Mouse (Mus musculus) A20 (cell line): ENCODE measurements around the gene Stap2.

Source experiments
- DNase-seq: peaks from one replicate; pipeline ENCODE4 v3.0.0-alpha.2; 2011; ENCODE audit warnings: low read depth, low spot score

Stap2 gene

DNA sequence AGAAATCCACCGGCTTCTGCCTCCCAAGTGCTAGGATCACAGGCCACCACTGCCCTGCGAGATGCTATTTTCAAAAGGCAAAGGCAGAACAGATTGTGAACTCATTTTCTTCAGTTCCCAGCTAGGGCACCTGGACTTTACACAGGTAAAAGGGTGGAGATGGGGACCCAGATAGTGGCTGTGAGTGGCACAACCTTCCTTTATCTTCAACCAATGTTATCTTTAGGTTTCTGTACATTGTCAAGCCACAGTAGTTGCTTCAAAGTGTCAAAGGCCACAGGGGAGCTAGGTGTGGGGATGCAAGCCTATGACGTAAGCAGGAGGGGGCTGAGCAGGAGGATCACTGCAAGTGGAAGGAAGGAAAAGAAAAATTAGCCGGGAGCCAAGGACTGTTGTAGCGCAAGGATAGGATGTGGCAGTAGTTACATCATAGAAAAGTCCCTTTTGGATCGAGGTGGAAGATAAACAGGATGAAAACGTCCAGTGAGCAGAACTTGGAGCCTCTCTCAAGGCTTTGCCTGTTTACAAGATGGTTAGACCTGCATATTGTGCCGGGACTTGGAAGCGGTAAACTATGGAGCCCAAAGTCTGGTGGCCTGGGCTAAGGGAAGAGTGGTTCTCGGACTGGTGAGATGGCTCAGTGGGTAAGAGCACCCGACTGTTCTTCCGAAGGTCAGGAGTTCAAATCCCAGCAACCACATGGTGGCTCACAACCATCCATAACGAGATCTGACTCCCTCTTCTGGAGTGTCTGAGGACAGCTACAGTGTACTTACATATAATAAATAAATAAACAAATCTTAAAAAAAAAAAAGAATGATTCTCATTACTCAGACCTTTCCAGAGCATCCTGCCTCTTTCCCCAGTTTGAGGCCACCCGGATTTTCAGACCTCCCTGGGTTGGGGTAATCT lies 2.3 kb upstream of the Stap2 start:
- peak; percentile 58 for DNase-seq

DNA sequence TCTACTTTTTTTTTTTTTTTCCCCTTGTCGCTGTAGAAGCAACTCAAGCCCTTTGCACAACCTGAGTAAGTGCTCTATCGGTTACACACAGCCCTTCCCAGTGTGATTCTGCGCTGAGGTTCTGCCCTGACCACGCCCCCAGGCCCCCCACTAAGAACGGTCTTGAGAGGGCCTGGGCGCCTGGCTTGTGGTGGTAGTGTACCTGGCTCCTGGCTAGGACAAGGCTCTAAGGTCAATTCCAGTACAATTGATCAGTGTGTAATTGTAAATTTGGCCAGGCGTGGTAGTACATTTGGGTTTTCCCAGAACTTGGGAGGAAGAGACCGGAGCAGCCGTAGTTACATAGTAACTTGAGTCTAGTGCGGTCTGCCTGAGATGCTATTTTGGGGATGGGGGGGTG lies 1.6 kb upstream of the Stap2 start:
- DNase-seq = no peak

DNA sequence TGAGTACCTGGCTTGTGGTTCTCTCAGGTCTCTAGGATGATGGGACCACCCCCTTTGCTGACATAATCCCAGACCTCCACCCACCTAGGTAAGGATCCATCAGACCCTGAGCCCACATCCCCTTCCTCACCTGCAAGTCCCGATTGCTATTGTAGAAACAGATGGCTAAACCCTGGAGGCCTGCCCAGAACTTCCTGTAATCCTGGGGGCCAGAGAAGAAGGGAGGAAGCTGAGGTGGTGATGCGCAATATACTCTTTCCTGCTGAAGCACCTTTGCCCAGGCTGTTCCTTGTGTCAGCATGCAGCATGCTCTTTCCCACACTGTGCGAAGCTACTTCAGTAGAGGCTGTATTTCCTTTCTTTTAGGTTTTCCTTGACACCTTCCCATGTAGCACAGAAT lies 2.4 kb downstream of the Stap2 start:
- DNase-seq = no peak

DNA sequence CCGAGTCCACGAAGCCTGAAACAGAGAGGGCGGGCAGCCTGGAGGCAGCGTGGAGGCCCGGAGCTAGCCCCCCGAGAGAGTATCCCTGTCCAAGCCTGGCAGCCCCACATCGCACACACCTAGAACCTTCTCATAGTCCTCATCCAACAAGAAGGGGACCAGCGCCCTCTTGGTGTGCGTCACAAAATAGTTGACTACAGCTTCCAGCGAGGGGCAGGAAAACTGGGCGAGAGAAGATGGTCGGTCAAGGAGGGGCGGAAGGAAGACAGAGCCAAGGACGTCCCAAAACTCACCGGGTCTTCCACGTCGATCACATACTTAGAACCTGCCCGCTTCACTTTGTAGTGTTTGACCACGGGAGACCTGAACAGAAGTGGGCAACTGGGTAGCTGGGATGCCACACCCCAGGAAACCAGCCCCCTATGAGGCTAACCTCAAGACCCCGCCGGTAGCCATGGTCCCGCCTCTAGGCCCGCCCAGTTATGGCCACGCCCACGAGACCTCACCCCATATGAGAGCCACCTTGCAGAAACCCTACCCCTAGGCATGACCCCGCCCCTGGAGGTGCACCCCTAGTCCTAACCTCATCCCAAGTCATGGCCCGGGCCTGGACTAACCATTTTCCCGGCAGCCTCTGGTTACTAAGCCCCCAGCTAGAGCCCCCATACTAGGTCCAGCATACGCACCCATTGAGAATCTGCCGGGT lies 5.4 kb downstream of the Stap2 start:
- DNase-seq = no peak

DNA sequence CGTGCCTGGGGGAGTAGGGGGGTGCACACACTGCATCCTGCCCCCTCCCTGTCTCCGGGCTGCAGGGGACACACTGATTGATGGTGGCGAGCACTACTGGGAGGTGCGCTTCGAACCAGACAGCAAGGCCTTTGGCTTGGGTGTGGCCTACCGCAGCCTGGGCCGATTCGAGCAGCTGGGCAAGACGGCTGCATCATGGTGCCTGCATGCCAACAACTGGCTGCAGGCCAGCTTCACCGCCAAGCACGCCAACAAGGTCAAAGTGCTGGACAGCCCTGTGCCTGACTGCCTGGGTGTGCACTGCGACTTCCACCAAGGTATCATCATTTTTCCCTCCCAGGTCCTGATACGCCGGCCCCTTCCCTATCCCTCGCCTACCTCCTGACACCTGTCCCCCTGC lies 9.4 kb downstream of the Stap2 start:
- DNase-seq = no peak

DNA sequence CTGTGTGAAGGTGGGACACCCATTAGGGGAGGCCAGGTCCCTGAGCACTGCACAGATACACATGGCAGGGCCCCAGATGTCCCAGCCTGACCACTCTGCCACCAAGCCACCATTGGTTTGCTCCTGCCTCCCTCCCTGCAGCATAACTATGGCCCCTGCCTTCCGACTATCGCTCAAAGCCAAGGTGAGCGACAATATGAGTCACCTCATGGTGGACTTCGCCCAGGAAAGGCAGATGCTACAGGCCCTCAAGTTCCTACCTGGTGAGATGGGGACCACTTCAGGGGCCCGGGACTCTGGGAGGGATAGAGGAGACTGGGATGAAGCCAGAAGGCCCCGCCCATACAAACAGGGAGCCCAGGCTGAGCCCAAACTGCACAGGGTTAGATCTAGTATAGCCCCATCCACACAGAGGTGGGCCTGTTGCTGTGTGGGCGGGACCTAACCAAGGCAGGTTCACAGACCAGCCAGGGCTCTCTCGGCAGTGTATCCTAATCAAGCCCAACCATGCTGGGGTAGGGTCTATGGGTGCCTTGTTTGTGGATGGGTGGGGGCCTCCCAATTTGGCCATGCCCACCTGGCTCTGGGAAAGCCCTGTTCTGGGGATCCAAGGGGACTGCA lies 15.0 kb downstream of the Stap2 start:
- DNase-seq = no peak

DNA sequence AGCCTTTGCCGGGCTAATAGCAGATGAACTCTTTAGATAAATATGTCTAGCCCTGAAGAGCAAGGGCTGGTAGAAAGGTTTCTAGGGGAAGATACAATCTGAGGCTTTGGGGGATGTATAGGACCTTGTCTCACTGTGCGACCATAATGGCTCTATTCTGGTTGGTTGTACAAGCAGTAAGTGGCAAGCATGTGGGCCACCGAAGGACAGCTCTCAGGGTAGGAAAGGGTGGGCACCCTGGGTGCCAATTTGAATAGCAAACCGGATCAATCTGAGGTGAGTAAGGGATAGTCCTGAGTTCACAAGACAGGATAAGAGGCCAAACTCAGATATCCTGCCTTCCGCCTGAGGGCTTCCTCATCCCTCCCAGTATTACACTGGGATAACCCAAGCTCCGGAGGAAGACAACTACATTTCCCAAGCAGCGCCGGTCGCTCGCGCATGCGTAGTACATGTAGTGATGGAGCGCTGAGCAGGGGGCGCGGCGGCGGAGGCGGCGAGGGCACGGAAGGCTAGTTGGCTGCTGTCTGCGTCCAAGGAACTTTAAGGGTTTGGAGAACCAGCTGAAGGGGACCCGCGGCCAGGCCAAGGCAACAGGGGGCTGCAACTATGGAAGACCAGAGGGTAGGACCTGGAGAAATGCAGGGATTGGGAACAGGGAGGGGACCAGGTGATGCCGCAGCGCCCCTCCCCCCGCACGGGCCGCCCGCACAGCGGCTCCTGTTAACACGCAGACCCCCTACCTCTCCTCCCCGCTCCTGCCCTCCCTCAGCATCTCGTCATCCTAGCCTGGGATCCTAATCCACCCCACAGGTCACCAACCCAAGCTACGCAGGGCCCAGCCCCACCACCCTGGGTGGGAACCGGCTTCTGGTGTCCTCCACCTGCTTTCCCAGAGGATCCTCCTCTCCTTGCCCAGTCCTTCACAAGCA lies 19.1 kb downstream of the Stap2 start, which contains the start of gene Fsd1:
TSS of gene Fsd1 (plus strand) at position 480 of the 932 bp plus-strand sequence.
- no peak for DNase-seq

DNA sequence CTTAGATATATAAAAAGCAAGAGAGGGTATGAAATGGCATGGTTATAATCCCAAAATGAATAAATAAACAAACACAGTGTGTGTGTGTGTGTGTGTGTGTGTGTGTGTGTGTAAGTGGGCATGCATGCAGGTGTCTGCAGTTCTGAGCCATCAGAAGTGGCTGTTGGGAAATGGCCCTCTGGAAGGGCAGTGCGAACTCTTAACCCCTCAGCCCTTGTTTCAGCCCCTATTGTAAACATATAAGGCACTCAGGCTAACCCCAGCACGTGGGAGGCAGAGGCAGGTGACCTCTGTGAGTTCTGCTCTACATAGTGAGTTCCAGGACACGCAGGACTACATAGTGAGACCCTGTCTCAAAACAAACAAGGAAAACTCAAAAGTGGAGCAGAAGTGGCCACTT lies 28.1 kb downstream of the Stap2 start:
- DNase-seq = no peak

DNA sequence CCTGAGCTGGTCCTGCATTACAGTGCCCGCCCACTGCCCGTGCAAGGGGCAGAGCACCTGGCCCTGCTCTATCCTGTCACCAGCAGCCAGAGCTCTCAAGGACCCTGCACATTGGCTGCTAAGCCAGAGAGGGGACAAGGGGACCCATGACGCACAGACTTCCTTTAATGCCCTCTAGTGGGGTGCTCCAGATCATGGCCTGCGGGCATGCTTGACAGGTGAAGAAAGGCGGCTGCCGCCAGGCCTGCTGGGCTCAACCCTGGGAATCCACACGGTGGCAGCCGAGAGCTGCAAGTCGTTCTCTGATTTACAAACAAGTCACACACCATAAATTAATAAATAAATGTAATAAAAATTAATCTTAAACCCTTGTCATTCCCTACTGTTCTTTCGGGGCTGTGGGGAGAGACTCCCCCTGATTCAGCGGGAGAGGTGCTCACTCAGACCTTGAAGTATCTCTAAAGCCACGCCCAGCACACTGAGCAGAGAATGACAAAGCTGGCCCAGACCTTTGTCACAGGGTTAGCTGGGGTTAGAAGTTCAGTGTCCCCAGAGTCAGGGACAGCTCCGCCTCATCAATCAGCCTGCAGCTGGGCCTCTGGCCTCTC lies 29.0 kb downstream of the Stap2 start:
- peak; percentile 86 for DNase-seq

DNA sequence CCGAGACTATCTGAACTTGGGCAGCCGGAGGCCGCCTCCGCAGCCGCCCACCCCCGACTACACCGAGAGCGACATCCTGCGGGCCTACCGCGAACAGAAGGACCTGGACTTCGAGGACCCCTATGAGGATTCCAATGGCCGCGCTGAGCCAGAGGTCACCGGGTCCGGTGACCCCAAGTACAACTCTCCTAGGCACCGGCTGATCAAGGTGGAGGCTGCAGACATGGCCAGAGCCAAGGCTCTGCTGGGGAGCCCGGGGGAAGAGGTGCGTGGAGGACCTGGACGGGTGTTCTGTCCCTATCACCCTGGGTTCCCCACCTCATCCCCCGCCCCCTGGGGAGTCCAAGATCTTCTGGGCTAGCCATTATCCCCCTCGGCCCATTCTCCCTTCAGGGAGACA lies 33.9 kb downstream of the Stap2 start:
- no peak for DNase-seq

DNA sequence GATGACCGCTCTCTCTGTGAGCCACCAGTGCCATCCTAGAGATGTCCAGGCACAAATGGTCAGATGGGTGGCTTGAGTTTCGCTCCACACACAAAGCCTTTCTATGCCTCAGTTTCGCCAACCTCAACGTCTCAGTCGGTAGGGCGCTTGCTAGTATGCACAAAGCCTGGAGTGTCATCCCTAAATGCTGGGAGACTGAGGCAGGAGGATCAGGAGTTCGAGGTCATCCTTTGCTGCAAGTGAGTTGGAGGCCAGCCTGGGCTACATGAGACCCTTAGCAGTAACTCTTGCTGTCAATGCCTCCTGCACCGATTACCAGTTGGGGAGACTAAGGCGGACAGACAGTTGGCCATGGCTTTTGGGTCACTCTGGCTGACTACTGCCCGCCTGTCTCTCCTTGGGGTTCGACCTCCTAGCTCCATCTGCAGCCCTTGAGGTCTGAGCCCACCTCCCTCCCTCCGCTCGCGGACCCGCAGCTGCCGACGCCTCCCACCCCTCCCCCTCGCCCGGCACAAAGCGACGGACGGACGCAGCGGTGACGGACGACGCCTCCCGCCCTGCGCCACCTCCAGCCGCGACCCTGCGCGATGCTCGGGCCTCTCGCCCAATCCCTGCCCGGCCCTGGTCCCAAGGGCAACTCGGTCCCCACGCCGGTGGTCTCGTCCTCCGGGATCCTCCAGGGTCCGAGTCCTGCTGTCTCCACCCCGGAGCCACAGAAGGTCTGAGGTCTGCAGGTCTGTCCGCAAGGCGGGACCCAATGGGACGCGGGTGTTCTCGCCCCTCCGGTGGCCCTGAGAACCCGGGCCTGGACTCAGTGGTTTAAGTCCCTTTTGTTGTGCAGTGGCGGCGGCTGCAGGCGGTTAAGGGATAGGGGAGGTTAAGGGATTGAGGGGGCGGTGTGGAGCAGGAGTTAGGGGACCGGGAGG lies 35.2 kb downstream of the Stap2 start, which contains the start of gene Shd:
TSS of gene Shd (plus strand) at position 502 of the 926 bp plus-strand sequence.
- no peak for DNase-seq

DNA sequence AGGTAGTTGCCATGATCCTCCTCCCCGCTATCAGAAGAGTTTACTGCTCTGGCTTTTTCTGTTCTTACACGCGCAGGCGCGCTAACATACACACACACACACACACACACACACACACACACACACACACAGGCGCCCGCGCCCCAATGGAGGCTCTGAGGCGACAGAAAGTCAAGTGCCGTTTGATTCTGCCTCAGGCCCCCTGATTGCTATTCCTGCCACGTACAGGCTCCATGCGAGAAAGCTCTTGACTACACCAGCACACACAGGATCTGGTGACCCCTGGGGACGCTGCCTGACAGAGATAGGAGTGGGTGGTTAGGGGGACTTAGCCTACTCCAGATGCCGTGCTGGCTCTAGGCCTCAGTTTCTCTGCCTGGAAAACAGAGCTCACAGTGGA lies 35.8 kb downstream of the Stap2 start:
- DNase-seq = no peak

DNA sequence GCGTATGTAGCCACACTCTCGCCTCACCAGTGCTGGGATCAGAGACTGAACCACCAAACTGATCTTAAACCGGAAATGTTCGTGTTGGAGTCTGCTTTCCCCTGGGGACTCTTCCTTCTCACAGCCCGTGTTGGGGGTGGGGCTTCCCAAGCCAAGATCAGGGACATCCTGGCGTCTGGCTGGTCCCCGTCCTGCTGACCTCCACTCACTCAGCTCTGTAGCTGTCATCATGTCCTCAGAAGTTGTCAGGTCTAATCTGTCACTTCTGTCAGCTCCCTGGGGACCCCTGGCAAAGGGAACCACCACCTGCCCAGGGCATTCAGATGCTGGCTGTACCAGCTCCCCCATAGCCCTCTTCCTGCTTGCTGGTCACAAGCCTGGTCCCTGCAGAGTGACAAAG lies 37.2 kb downstream of the Stap2 start:
- DNase-seq = no peak

DNA sequence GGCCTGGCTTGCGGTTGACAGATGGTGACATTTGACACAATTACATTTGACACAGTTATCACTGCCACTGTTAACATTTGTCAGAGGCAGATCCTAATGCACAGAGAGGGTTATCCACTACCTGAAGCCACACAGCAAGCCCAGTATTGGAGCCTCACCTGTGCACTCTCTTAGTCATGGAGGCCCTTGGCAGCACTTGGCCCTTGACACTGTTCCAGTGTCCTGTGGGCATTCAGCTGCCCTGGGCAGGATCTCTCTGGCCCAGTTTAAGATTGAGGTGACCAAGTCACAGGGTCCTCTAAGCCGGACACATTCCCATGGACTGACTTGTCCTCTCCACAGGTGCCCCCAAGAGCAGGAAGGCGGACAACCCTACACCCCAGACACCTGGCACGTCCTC lies 38.2 kb downstream of the Stap2 start:
- DNase-seq = no peak

DNA sequence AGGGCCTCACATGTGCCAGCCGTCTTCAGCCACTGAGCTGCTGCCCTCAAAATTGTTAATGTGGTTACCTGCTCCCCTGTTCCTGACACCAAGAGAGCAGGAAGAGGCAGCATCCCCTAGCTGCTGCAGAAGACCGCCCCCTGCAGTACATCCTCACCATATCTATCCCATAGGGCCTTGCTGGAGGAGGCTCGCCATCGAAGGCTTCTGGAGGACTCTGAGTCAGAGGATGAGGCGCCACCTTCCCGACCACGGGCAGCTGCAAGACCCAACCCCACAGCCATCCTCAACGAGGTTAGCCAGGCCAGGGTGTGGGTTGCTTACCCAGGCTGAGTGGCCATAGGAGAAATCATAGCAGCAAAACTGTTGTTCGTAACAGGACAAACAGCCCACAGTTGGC lies 40.4 kb downstream of the Stap2 start:
- DNase-seq = no peak

DNA sequence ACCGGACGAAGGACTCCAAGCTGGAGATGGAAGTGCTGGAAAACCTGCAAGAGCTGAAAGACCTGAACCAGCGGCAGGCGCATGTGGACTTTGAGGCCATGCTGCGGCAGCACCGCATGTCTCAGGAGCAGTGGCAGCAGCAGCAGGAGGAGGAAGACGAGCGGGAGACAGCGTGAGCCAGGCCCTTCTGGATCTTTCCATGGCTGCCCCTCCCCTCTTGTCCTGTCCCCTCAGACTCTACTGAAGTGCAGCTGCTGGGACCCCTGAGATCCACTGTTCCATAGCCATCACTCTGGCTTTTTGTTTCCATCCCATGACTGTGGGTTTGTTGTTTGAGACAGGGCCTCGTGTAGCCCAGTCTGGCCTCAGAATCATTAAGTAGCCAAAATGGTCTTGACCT lies 40.9 kb downstream of the Stap2 start:
- no peak for DNase-seq

DNA sequence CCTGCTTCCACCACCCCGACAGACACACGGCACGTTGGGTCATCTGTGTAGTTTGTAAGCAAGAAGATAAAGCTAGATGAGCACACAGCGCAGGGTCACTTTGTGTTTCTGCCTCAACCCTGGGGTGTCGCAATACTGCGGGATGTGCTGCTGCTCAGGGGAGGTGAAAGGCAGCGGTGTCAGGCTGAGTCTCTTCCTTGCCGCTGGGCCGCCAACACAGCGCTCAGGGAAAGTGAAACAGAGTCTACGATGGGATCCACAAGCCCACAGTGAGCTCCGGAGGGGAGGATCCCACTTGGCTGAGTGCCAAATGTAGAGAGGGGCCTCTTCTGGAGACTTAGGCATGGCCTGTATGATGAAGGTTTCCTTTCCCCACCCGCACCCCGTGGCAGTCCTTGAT lies 42.2 kb downstream of the Stap2 start:
- no peak for DNase-seq

DNA sequence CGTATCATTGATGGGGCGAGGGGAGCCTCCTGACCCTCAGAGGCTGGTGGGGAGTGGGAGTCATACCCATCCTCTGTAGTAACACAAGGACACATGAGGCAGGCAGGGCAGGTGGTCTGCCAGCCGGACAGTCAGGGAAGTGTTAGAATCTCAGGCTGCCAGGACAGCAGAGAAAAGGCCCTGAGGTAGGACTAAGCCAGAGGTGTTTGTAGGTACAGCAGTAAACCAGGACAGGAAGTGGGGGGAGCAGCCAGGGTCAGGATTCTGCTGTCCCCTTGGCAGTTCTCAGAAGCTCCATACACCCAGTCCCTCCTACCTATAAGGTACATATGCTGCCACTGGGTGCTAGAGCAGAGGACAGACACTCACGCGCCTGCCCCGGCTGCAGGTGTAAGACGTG lies 43.8 kb downstream of the Stap2 start:
- DNase-seq = no peak

DNA sequence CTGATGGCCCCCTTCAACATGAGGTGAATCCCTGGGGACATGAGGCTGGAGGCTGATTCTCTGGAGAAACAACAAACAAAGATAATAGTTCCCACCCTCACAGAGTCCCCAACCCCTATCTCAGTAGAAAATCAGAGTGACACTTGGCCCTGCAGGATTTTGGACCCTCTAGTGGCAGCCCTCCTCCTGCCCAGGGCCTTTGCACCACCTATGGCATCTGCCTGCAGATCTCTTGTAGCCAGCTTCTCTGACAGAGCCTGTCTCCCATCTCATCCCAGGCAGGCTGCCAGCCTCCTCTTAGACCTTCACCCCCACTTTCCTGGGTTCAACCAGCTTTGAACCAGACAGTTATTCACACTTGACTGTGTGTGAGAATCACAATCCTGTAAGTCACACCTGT lies 44.6 kb downstream of the Stap2 start:
- no peak for DNase-seq
